Mouse (Mus musculus): Measurements from ENCODE around the gene Efna1.

DNA sequence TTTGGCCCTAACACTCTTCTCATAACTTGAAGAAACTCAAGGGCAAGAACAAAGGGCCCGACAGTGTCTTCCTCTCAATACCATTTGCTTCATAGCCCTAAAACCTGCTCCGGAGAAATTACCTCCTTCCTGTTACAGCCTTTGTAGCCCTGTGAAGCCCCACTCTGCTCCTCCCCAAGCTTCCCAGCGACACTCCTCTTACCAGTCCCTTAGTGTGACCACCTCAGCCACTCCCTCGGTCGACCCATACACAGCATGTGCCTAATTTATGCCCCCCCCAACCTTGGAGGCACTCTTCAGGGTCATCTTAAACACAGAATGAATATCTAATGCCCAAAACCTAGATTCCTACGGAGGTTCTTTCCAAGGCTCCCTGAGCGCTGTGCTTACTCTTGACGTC is 2.3 kb downstream of the Efna1 start:
- TF ChIP-seq CTCF (IDR thresholded peaks at IDR 0.05; ENCODE audit: low read depth, low read length) (no peak), GATA1 (IDR thresholded peaks at IDR 0.05; ENCODE audit: borderline replicate concordance, low read length) (no peak), TAL1 (conservative IDR thresholded peaks at IDR 0.05; ENCODE audit: low read depth, low read length) (no peak), POLR2AphosphoS5 (IDR thresholded peaks at IDR 0.05; ENCODE audit: insufficient replicate concordance, low read depth, low read length) (no peak), GATA2 (IDR thresholded peaks at IDR 0.05; ENCODE audit: borderline replicate concordance, low read depth, low read length) (no peak)
